Mouse (Mus musculus) cerebellum, adult 11-12 months (tissue): ENCODE results near the gene Olfr1164.

ENCODE experiments used
- DNase-seq: peaks from one replicate; pipeline ENCODE4 v3.0.0; 2022

The Olfr1164 gene

DNA sequence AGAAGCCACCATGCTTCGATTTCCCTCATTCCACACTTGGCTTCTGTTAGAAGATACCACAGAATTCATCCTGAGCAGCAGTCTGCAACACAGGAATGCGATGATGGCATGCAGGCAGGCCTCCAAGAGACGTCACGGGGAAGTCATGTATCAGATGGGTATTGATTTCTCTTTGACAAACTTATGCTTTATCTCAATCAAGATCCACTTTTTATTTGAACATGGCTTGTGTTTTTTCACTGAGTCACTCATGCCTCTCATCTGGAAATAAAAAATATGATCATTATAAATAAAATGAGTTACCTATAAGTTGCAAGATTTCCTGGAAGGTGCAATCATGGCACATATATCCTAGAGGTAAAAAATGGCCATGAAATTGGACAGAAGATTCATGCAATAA, at the start of gene Olfr1164:
Olfr1164 (minus strand) TSS at position 101 of the 400 bp plus-strand sequence.
- DNase-seq: no peak

DNA sequence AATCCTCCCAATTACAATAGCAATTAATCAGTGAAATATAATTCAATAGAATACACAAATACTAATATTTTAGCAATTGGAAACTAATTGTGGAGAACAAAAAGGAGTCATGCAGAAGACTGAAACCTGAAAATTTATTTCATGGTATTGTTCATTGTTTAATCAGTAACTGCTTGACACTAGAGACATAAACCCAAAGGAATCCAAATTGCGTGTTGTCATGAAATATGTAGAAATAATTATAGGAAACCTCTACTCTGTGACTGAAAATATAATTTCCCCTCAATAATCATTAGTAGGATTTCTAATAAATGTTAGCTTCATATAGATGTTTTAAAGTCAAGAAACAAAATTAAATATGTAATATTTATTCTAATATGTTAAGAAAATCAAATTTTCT, 34.4 kb upstream of the Olfr1164 start, which contains the start of gene Olfr1166:
Olfr1166 (minus strand) TSS at position 101 of the 400 bp plus-strand sequence.
- no peak for DNase-seq

- DNase-seq: no peak
These were observed 22.0 kb downstream of the Olfr1164 start, which contains the start of gene Olfr1163 for GRCm38 (mm10) chr2:88071730-88072129. Gene Olfr1163, minus strand, starts transcription at chr2:88071830.

DNA sequence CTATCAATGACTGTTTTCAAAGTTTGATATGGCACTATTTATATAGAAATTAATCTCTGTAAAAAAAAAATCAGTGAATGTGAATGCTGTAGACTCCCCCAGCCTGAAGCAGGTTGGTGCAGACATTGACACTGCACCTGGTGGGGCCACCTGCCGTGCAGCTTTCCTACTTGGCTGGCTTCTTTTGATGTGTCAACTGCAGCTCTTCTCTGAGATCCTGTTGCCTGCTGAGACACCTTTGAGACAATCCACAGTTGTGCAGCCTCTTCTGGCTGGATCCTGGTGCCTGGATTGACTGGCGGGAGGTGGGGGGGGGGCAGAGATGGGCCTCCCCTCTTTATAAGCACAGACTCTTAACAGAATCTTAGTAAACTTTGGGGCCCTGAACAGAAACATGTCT, 30.2 kb downstream of the Olfr1164 start:
- no peak for DNase-seq

DNA sequence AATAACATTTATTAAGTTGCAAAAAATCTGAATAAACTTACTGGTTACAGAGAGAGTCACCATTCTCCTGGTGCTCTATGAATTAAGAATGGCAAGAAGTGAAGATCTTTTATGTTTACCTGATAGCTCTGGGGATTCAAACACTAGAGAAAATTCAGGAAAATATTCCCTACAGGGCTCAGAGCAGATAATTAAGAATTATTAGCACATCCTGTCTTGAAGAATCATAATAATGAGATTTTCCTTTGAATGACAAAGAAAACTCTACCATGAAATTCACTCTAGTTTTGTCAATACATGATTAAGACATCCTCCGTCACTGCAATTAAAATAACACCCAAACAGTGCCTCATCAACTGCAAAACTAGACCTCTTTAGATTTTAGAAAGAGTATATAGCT, 42.7 kb downstream of the Olfr1164 start, which contains the start of gene Olfr1162:
Olfr1162 (minus strand) TSS at position 101 of the 400 bp plus-strand sequence.
- no peak for DNase-seq
